In the genomic region with DNA sequence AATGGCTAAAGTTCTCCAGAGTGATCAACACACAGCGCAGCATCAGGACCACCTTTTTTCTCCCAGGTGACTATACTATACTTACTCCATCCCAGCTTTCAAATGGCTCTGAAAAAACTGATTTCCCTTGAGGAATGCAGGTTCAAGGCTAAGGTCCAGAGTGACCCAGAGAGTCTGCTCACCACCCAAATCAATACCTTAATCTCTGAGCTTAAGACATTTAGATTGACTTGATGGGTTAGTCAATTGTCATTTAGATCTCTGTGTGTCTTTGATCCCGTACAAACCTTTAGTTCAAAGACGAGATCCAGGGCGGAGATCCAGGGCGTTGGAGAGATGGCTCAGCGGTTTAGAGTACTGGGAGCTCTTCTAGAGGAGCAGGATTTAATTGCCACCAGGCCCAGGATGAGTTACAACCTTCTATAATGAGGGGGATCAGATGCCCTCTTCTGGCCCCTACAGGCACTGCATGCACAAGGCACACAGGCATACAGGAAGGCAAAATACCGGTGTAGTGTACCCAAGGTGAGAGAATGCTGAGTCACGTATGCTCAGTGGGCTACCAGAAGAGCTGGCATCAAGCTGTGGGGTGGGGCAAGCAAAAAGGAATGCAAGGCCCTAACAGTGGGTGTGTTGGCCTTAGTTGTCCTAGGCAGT, we compare ENCODE assay signal across 10 mouse cellular contexts. TPM values are rescaled to one million over a fixed set of nuclear protein-coding genes. Genes with fewer than 3 reads are reported as not detected.
DNase-seq lines count a peak whose midpoint lies in the region; ATAC-seq and TF ChIP-seq lines count a peak whose summit lies in the region.
"Had no signal": no experiment of that assay in that cellular context is flagged by ENCODE, and none has a peak within 500 bp of the region (broad histone marks: within the 10 kb centered on the region; RNA-seq: fewer than 3 reads in every experiment).

No protein-coding gene starts in this region.

- no peak overlapping the region for H3K27ac ChIP-seq in heart, postnatal 0 days (ENCODE audit: low read depth)
- no peak overlapping the region for H3K27ac ChIP-seq in CH12.LX (ENCODE audit: insufficient read depth, low read depth)
- H3K27ac ChIP-seq in kidney, embryonic 15.5 days: no peak overlapping the region; the same call in 1 of the 2 replicates

- dilution Hi-C loops in CH12.LX (cut with MboI; ENCODE audit: extremely low pct_ligation_motif_present, extremely low pct_unique_long_range_greater_than_20kb, low sequenced_read_pairs): no loop called here

- TF ChIP-seq CTCF in heart, postnatal 0 days (IDR thresholded peaks at IDR 0.05; ENCODE audit: low read depth): peak; percentile 54
- peak; percentile 73 to 75 for TF ChIP-seq CTCF in CH12.LX (conservative IDR thresholded peaks at IDR 0.05 in 1 of 2, IDR thresholded peaks at IDR 0.05 in 1 of 2; ENCODE audit: low read depth in 2 of 2, low read length in 2 of 2)
- TF ChIP-seq CTCF in brain, embryonic 14.5 days (IDR thresholded peaks at IDR 0.05; ENCODE audit: borderline replicate concordance, extremely low read depth, insufficient read depth, insufficient read length): peak; percentile 62; the same call in 1 of the 2 replicates

- in situ Hi-C loops in CH12.LX (cut with MboI; ENCODE audit: low pct_ligation_motif_present, low pct_unique_long_range_greater_than_20kb, low sequenced_read_pairs): loop anchor here (10.0 kb wide), 1 partner anchor 104 kb away; no protein-coding TSS in a partner anchor

- no peak overlapping the region for H3K4me3 ChIP-seq in heart, postnatal 0 days (ENCODE audit: low read depth, low read length)
- no peak overlapping the region for H3K4me3 ChIP-seq in CH12.LX (replicated peaks in 1 of 3; ENCODE audit: low read depth in 2 of 3, low read length in 2 of 3, poor library complexity in 1 of 3)
- H3K4me3 ChIP-seq in kidney, embryonic 15.5 days (replicated peaks): no peak overlapping the region
- H3K4me3 ChIP-seq: erythroblast, embryonic 14.5 days; megakaryocyte, embryonic 14.5 days had no signal

- no peak for DNase-seq in heart, postnatal 0 days (ENCODE audit: low spot score)
- no peak for DNase-seq in heart, adult 8-10 months (ENCODE audit: low spot score)
- peak; percentile 68 for DNase-seq in CH12.LX (ENCODE audit: extremely low read depth)
- DNase-seq in brain, embryonic 14.5 days (ENCODE audit: low read depth): peak; percentile 51
- peak; percentile 51 to 53 for DNase-seq in lung, postnatal 4 days
- no peak for DNase-seq in Muller cell, postnatal 12 days (ENCODE audit: inconsistent ontology term)
- no peak for DNase-seq in gastrocnemius, adult 8-10 months (ENCODE audit: low spot score in 2 of 2)

- ATAC-seq in heart, postnatal 0 days (ENCODE audit: insufficient read depth, low read depth): no peak
- 0 out of 2 replicates have a peak, but pooled peaks have one; percentile 20 for ATAC-seq in kidney, embryonic 15.5 days (replicated peaks; ENCODE audit: low FRiP score)

- H3K79me2 ChIP-seq in CH12.LX (replicated peaks; ENCODE audit: control insufficient read depth, extremely low read depth, insufficient read depth, poor library complexity, severe bottlenecking): no peaks in the 10 kb centered on the region

- 82% methylated on average over 8 of the region's 8 CpGs for WGBS in heart, postnatal 0 days
- 63% methylated on average over 8 of the region's 8 CpGs for WGBS in kidney, embryonic 15.5 days

- no peak overlapping the region for H3K4me2 ChIP-seq in heart, postnatal 0 days (ENCODE audit: low read depth, low read length)
- H3K4me2 ChIP-seq in CH12.LX (ENCODE audit: insufficient read depth, low read depth, poor library complexity, severe bottlenecking): no peak overlapping the region
- no peak overlapping the region for H3K4me2 ChIP-seq in kidney, embryonic 15.5 days

- H3K36me3 ChIP-seq in heart, postnatal 0 days (replicated peaks; ENCODE audit: control insufficient read depth, insufficient read depth, low read length): peaks cover 15% of the 10 kb centered on the region; the same call in 1 of the 2 replicates
- H3K36me3 ChIP-seq in CH12.LX (replicated peaks in 1 of 2; ENCODE audit: control insufficient read depth in 1 of 2, insufficient read depth in 1 of 2, low read length in 1 of 2): no peaks in the 10 kb centered on the region
- peaks cover 51% of the 10 kb centered on the region for H3K36me3 ChIP-seq in kidney, embryonic 15.5 days

- peak; percentile 59 for TF ChIP-seq RAD21 in CH12.LX (IDR thresholded peaks at IDR 0.05; ENCODE audit: low read depth, low read length)

- TF ChIP-seq EP300 in heart, postnatal 0 days (IDR thresholded peaks at IDR 0.05; ENCODE audit: low read depth): no peak
- TF ChIP-seq EP300 in CH12.LX (IDR thresholded peaks at IDR 0.05; ENCODE audit: low read length): no peak

- no peaks in the 10 kb centered on the region for H3K9me3 ChIP-seq in heart, postnatal 0 days (replicated peaks; ENCODE audit: control insufficient read depth, low read length)
- peaks cover 2% of the 10 kb centered on the region for H3K9me3 ChIP-seq in CH12.LX (replicated peaks; ENCODE audit: low read length)
- no peaks in the 10 kb centered on the region for H3K9me3 ChIP-seq in kidney, embryonic 15.5 days (replicated peaks)
- H3K9me3 ChIP-seq: megakaryocyte, embryonic 14.5 days had no signal

- H3K4me1 ChIP-seq in heart, postnatal 0 days (ENCODE audit: control insufficient read depth, insufficient read depth): peaks cover 9% of the 10 kb centered on the region; the same call in 1 of the 2 replicates
- H3K4me1 ChIP-seq in CH12.LX (ENCODE audit: control insufficient read depth in 1 of 2, insufficient read depth in 2 of 2): no peaks in the 10 kb centered on the region
- peaks cover 41% of the 10 kb centered on the region for H3K4me1 ChIP-seq in kidney, embryonic 15.5 days
- H3K4me1 ChIP-seq: megakaryocyte, embryonic 14.5 days had no signal

- TF ChIP-seq POLR2A in CH12.LX (IDR thresholded peaks at IDR 0.05; ENCODE audit: low read depth, low read length): no peak
- TF ChIP-seq POLR2A in brain, embryonic 14.5 days (IDR thresholded peaks at IDR 0.05; ENCODE audit: borderline replicate concordance, extremely low read depth, insufficient read depth, insufficient read length, poor library complexity, severe bottlenecking): no peak

- no peak overlapping the region for H3K9ac ChIP-seq in heart, postnatal 0 days (replicated peaks; ENCODE audit: low read depth, low read length)
- no peak overlapping the region for H3K9ac ChIP-seq in CH12.LX (ENCODE audit: insufficient read depth, low read depth)
- H3K9ac ChIP-seq in kidney, embryonic 15.5 days: no peak overlapping the region

- H3K27me3 ChIP-seq in heart, postnatal 0 days (ENCODE audit: control insufficient read depth, insufficient read depth, low read length): no peaks in the 10 kb centered on the region
- H3K27me3 ChIP-seq in CH12.LX (replicated peaks): peaks cover 27% of the 10 kb centered on the region
- H3K27me3 ChIP-seq in kidney, embryonic 15.5 days: no peaks in the 10 kb centered on the region

TF ChIP-seq in CH12.LX, 34 proteins besides CTCF, POLR2A, EP300 and RAD21:
- TF ChIP-seq SMC3 (IDR thresholded peaks at IDR 0.05; ENCODE audit: low read depth, low read length): peak; percentile 79
- TF ChIP-seq CHD1 (IDR thresholded peaks at IDR 0.05; ENCODE audit: low read depth, low read length): no peak

RNA-seq across cellular contexts. Expression of a gene that starts 24.9 kb away (rescaled TPM):
- 3.4 and 10.4 TPM in 2 replicates for total RNA-seq in heart, postnatal 0 days (2014; rRNA removed; ENCODE audit: low replicate concordance)
- 4.5 and 5.6 TPM in 2 replicates for polyA plus RNA-seq in heart, postnatal 0 days (2015; fragmentation: Nextera tagmentation; extraction: Ambion mirVana)
- under 1 TPM in 2 of 4 experiments, not detected in 2; 0.03 TPM for total RNA-seq in heart, adult 8-10 months (2022)
- total RNA-seq in CH12.LX (2012; rRNA removed) (under 0.01 TPM in 1 of 2 replicates, not detected in the other), CH12.LX (2014; rRNA removed) (not detected in 2 replicates)
- not detected in 2 replicates for polyA plus RNA-seq in CH12.LX (2012; ENCODE audit: insufficient read length, low read depth)
- polyA plus RNA-seq in brain, embryonic 14.5 days (2012; rRNA removed): 11.9 and 13.4 TPM in 2 replicates
- 53.8 and 57.9 TPM in 2 replicates for polyA plus RNA-seq in kidney, embryonic 15.5 days (2015; fragmentation: Nextera tagmentation; extraction: Ambion mirVana)
- not detected for total RNA-seq in gastrocnemius, adult 8-10 months (2022)

RNA-seq across cellular contexts. Expression of a gene that starts 43.5 kb away (rescaled TPM):
- total RNA-seq in heart, postnatal 0 days (2014; rRNA removed; ENCODE audit: low replicate concordance): not detected in 2 replicates
- not detected in 2 replicates for polyA plus RNA-seq in heart, postnatal 0 days (2015; fragmentation: Nextera tagmentation; extraction: Ambion mirVana)
- total RNA-seq in heart, adult 8-10 months (2022): not detected
- not detected in 2 replicates for total RNA-seq in CH12.LX (2012; rRNA removed)
- total RNA-seq in CH12.LX (2014; rRNA removed): not detected in 2 replicates
- not detected in 2 replicates for polyA plus RNA-seq in CH12.LX (2012; ENCODE audit: insufficient read length, low read depth)
- not detected in 2 replicates for polyA plus RNA-seq in brain, embryonic 14.5 days (2012; rRNA removed)
- polyA plus RNA-seq in kidney, embryonic 15.5 days (2015; fragmentation: Nextera tagmentation; extraction: Ambion mirVana): not detected in 2 replicates
- not detected for total RNA-seq in gastrocnemius, adult 8-10 months (2022)
- polyA plus RNA-seq: erythroblast, embryonic 14.5 days had no signal

RNA-seq across cellular contexts. Expression of a gene that starts 53.8 kb away (rescaled TPM):
- total RNA-seq in heart, postnatal 0 days (2014; rRNA removed; ENCODE audit: low replicate concordance): 24.0 and 25.2 TPM in 2 replicates
- 59.4 and 63.0 TPM in 2 replicates for polyA plus RNA-seq in heart, postnatal 0 days (2015; fragmentation: Nextera tagmentation; extraction: Ambion mirVana)
- total RNA-seq in heart, adult 8-10 months (2022): 10 to 100 TPM; 41.5 to 49.4 (median 46.7) TPM
- total RNA-seq in CH12.LX (2012; rRNA removed) (113 and 133 TPM in 2 replicates), CH12.LX (2014; rRNA removed) (66.9 and 70.8 TPM in 2 replicates)
- 199 and 208 TPM in 2 replicates for polyA plus RNA-seq in CH12.LX (2012; ENCODE audit: insufficient read length, low read depth)
- 52.7 and 60.8 TPM in 2 replicates for polyA plus RNA-seq in brain, embryonic 14.5 days (2012; rRNA removed)
- polyA plus RNA-seq in kidney, embryonic 15.5 days (2015; fragmentation: Nextera tagmentation; extraction: Ambion mirVana): 98.3 and 99.0 TPM in 2 replicates
- total RNA-seq in gastrocnemius, adult 8-10 months (2022): 10 to 100 TPM; 30.5 to 36.9 (median 31.6) TPM

Comparison
In these comparisons a context has a peak if more than half of its experiments do, and no peak if none do; other contexts are left out.
1. DNase-seq: peak in CH12.LX (single experiment), brain, embryonic 14.5 days (single experiment) and lung, postnatal 4 days (2 of 2); none in heart, postnatal 0 days (single experiment), heart, adult 8-10 months (single experiment), Muller cell, postnatal 12 days (single experiment) and gastrocnemius, adult 8-10 months (0 of 2).
2. Peak in every context shown above with its lines, with median percentiles within 50 percentile points of each other: CTCF ChIP-seq.